Mouse (Mus musculus) brain, embryonic 14.5 days (tissue): Measurements from ENCODE around the gene Rtkn2.

Source experiments
- CTCF ChIP-seq: fragments of 200-500 bp; IDR thresholded peaks from 2 replicates; pipeline ENCODE4 v1.5.1; 2012; ENCODE audit warnings: inconsistent platforms, mild to moderate bottlenecking, moderate library complexity, borderline replicate concordance; ENCODE audit not compliant: insufficient read depth, insufficient read length; ENCODE audit errors: extremely low read depth
- POLR2A ChIP-seq: fragments of 200-500 bp; IDR thresholded peaks from 2 replicates; pipeline ENCODE4 v1.6.1; 2012; ENCODE audit warnings: mild to moderate bottlenecking, inconsistent platforms, borderline replicate concordance; ENCODE audit not compliant: poor library complexity, insufficient read depth, insufficient read length, severe bottlenecking; ENCODE audit errors: extremely low read depth

DNA sequence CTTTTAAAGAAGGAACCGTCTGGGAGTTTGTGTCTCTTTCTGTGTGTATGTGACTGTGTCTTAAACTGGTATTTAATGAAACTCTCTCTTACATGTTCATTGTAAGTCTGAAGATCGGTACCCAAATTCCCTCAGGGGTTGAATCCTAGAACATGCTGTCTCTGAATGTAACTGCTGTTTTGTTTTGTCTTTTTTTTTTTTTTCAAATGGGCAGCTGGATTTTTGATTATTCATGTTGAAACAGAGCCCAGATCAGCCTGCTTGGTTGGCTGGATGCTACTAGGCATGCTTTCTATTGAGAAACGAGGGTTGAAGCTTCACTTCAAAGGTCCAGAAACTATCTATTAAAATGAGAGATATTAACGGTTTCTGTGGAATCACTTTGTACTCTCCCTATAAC lies 121.9 kb downstream of the Rtkn2 start:
- TF ChIP-seq CTCF = no peak
- no peak for TF ChIP-seq POLR2A
